Mouse (Mus musculus): ENCODE measurements around the gene Pex1. TPM values are rescaled to one million over a fixed set of nuclear protein-coding genes. Genes with fewer than 3 reads are reported as not detected.
"Not testable (repeated sequence)": the region's sequence is repeated elsewhere in the genome, so short reads cannot be mapped to it uniquely, and the experiment has no call there.

Gene Pex1
- polyA plus RNA-seq, 1 experiment from 2014 or later, result 22.4 TPM

DNA sequence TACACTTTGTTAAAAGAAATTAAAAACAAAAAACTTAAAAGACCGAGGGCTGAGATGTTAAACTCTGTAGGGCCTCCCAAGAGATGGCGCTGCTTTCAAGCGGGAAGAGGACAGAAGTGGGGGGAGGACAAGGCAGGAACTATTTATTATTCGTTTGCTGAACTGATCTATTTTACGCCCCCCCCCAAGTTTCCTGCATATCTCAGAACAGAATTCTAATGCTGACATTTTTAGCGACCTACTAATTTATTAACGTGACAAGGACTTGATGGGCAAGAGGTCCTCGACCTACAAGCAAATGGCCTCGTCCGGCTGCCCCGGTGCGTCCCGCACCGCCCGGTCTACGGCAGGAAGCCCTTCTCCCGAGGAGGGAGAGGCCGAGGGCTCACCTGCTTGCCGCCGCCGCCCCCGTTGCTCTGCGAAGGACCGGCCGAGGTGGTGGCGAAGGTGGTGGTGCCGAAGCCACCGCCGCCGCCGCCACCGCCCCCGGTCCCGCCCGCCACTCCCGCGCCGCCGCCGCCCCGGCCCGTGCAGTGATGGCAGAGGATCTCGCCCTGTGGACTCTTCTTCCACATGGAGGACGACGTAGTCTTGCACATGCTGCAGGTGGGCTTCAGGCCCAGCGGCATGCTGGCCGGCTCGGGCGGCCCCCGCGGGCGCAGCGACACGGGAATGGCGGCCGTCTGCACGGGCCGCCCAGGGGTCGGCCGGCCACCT, 51.3 kb downstream of the Pex1 start:
- Histone ChIP-seq H3K27ac (peak overlapping the region; percentile 93), H3K4me3 (replicated peaks) (peak overlapping the region; percentile 97), H3K27me3 (no peaks in the 10 kb centered on the region), H3K4me2 (peak overlapping the region; percentile 63), H3K4me1 (peaks cover 10% of the 10 kb centered on the region), H3K9ac (peak overlapping the region; percentile 89), H3K36me3 (replicated peaks) (peaks cover 22% of the 10 kb centered on the region), H3K9me3 (no peaks in the 10 kb centered on the region)
- peak; percentile 76 for ATAC-seq (ENCODE audit: low FRiP score)
- under 1% methylated on average over 60 of the region's 60 CpGs for WGBS

DNA sequence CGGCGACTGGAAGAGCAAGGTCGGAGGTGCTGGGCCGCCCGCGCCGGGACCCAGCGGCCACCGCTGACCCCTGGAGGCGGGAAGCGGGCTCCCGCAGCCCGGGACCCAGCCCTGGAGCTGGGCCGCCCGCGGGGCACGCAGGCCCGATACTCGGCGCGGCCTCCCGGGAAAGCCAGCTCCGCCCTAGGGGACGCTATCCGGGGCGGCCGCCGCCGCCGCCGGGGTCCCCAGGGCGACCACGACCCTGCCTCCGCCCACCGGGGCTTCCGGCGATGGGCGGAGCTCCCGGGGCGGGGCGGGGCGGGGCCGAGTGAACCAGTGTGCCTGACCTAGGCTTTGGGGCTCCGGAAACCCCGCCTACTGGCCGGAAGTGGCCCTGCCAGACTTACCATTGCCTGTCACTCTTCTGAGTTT, 51.8 kb downstream of the Pex1 start:
- Histone ChIP-seq H3K9me3 (no peaks in the 10 kb centered on the region), H3K27ac (peak overlapping the region; percentile 93), H3K4me1 (peaks cover 10% of the 10 kb centered on the region), H3K27me3 (no peaks in the 10 kb centered on the region), H3K9ac (peak overlapping the region; percentile 89), H3K4me2 (peak overlapping the region; percentile 63), H3K36me3 (replicated peaks) (peaks cover 16% of the 10 kb centered on the region), H3K4me3 (replicated peaks) (peak overlapping the region; percentile 97)
- peak; percentile 97 for ATAC-seq (ENCODE audit: low FRiP score)
- 0% methylated on average over 42 of the region's 46 CpGs for WGBS

DNA sequence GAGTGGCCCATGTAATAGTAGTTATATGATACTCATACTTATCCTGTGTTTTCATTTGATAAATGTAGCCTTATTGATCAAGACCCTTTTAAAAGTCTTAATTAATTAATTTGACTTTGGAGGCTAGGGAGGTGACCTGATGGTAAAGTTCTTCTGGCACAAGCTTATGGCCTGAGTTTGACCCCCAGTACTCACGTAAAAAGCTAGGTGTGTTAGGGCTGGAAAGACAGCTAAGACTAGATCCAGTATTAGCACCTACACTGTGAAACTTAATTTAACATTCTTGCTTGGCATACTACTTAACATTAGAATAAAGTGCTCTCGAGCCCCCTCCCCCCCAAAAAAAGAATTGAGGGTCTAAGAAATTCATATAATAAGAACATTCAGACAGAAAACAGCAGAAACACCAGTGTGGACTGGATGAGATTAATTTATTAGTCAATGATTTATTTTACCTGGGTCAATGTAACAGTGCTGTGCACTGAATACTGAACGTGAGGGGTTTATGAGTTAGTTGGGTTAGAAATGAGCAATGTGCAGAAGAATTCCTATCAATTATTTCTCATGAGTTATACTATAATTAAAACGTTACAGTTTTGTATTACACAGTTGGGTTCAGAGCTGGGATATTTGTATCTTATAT, 52.5 kb downstream of the Pex1 start:
- Histone ChIP-seq H3K27me3 (no peaks in the 10 kb centered on the region), H3K27ac (no peak overlapping the region), H3K9me3 (no peaks in the 10 kb centered on the region), H3K4me1 (peaks cover 10% of the 10 kb centered on the region), H3K4me2 (peak overlapping the region; percentile 63), H3K4me3 (replicated peaks) (peak overlapping the region; percentile 97), H3K9ac (no peak overlapping the region), H3K36me3 (replicated peaks) (peaks cover 12% of the 10 kb centered on the region)
- 55% methylated on average over 4 of the region's 4 CpGs for WGBS
- peak; percentile 50; the same call in 1 of the 2 replicates for ATAC-seq (ENCODE audit: low FRiP score)

- Histone ChIP-seq H3K36me3 (replicated peaks) (peaks cover 9% of the 10 kb centered on the region), H3K27ac (no peak overlapping the region), H3K4me3 (replicated peaks) (no peak overlapping the region), H3K4me1 (peaks cover 10% of the 10 kb centered on the region), H3K4me2 (no peak overlapping the region), H3K9me3 (no peaks in the 10 kb centered on the region), H3K27me3 (no peaks in the 10 kb centered on the region), H3K9ac (no peak overlapping the region)
- ATAC-seq (ENCODE audit: low FRiP score), result no peak
- 76% methylated on average over 4 of the region's 4 CpGs for WGBS
Observed at GRCm38 (mm10) chr5:3648849-3649210, 53.0 kb downstream of the Pex1 start.

- ATAC-seq (ENCODE audit: low FRiP score), result no peak
- H3K27ac ChIP-seq, result no peak within 1 kb of the TSS
- 66% methylated on average over 6 of the region's 6 CpGs for WGBS
Observed at GRCm38 (mm10) chr5:3650881-3651280, 55.0 kb downstream of the Pex1 start, which contains the start of gene Tmbim7. Gene Tmbim7, plus strand, starts transcription at chr5:3651181.

DNA sequence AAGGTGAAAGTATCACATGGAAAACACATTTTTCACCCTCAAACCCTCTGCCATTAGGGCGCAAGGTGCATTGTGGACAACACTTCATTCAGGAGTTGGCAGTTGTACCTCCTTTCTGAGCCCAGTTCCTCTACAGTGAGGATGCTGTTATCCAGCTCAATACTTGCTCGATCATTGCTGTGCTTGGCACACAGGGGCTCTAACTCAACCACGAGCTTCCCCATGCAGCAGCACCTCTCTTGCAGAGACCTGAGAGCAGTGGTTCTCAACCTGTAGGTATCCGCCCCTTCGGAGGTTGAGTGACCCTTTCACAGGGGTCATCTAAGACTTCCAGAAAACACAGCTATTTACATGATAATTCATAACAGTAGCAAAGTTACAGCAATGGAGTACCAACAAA, 55.8 kb downstream of the Pex1 start:
- WGBS, result 84% methylated on average over 5 of the region's 5 CpGs
- Histone ChIP-seq H3K27me3 (no peaks in the 10 kb centered on the region), H3K9ac (no peak overlapping the region), H3K36me3 (replicated peaks) (no peaks in the 10 kb centered on the region), H3K4me3 (replicated peaks) (no peak overlapping the region), H3K4me1 (peaks cover 1% of the 10 kb centered on the region), H3K4me2 (no peak overlapping the region), H3K9me3 (no peaks in the 10 kb centered on the region), H3K27ac (no peak overlapping the region)
- ATAC-seq (ENCODE audit: low FRiP score), result no peak

More at GRCm38 (mm10) chr5:3650881-3651280, 55.0 kb downstream of the Pex1 start, which contains the start of gene Tmbim7:
- H3K9ac ChIP-seq, result no peak within 1 kb of the TSS
- H3K4me3 ChIP-seq (replicated peaks), result no peak within 1 kb of the TSS
- no peaks in the 10 kb centered on the region for H3K9me3 ChIP-seq
- H3K4me1 ChIP-seq, result peaks cover 4% of the 10 kb centered on the region
- H3K36me3 ChIP-seq (replicated peaks), result no peaks in the 10 kb centered on the region
- no peak within 1 kb of the TSS for H3K4me2 ChIP-seq
- no peaks in the 10 kb centered on the region for H3K27me3 ChIP-seq

GRCm38 (mm10) chr5:3652903-3653575, 57.2 kb downstream of the Pex1 start:
- not testable (repeated sequence) for H3K36me3 ChIP-seq (replicated peaks); H3K4me3 ChIP-seq (replicated peaks); H3K9me3 ChIP-seq; H3K27me3 ChIP-seq; ATAC-seq (ENCODE audit: low FRiP score); H3K27ac ChIP-seq; H3K4me1 ChIP-seq; H3K4me2 ChIP-seq; H3K9ac ChIP-seq
- WGBS, result 94% methylated on average over 17 of the region's 25 CpGs

- no peak overlapping the region for H3K9ac ChIP-seq
- H3K4me3 ChIP-seq (replicated peaks), result no peak overlapping the region
- no peak overlapping the region for H3K27ac ChIP-seq
- ATAC-seq (ENCODE audit: low FRiP score), result no peak
- H3K27me3 ChIP-seq, result no peaks in the 10 kb centered on the region
- no peaks in the 10 kb centered on the region for H3K4me1 ChIP-seq
- no peak overlapping the region for H3K4me2 ChIP-seq
- H3K9me3 ChIP-seq, result no peaks in the 10 kb centered on the region
- 88% methylated on average over 4 of the region's 4 CpGs for WGBS
- H3K36me3 ChIP-seq (replicated peaks), result no peaks in the 10 kb centered on the region
Observed at GRCm38 (mm10) chr5:3653801-3654200, 57.9 kb downstream of the Pex1 start.

DNA sequence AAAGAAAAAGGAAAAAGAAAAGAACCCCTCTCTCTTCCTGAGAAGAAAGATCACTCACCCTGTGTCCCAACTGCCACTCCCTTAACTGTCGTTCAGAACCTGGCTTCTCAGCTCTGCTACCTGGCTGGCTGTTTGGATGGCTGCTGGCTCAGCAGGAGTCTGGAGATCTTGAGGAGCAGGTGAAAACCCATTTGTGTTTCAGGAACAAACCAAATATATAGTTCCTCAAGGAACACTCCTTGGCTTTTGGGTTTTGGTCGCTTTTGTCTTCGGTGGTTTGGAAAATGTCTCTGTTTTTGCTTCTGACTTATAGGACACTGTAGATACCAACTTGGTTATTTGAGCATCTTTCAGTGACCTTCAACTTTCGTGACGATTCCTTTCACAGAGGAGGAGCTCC, 61.2 kb downstream of the Pex1 start, which contains the start of gene Gatad1:
Gene Gatad1 (minus strand): TSS at position 101 of the 400 bp plus-strand sequence.
- H3K36me3 ChIP-seq (replicated peaks), result no peaks in the 10 kb centered on the region
- no peak within 1 kb of the TSS for H3K27ac ChIP-seq
- no peak within 1 kb of the TSS for H3K4me2 ChIP-seq
- H3K9ac ChIP-seq, result no peak within 1 kb of the TSS
- 77% methylated on average over 5 of the region's 5 CpGs for WGBS
- no peaks in the 10 kb centered on the region for H3K27me3 ChIP-seq
- H3K4me1 ChIP-seq, result no peaks in the 10 kb centered on the region
- H3K4me3 ChIP-seq (replicated peaks), result no peak within 1 kb of the TSS
- no peak for ATAC-seq (ENCODE audit: low FRiP score)
- no peaks in the 10 kb centered on the region for H3K9me3 ChIP-seq

DNA sequence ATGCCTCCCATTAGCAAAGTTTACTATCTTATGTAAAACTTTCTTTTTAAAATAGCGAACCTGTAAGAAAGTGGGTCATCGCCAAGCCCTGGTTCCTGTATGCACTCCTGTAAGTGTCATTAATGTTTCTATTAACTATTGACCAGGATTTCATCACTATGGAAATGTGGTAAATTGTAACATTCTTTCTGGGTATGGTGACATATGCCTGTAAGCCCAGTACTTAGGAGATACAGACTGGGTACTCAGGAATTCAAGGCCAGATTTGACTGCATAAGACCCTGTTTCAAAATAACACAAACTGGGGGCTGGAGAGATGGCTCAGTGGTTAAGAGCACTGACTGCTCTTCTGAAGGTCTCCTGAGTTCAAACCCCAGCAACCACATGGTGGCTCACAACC, 69.4 kb downstream of the Pex1 start:
- no peak overlapping the region for H3K4me2 ChIP-seq
- no peak overlapping the region for H3K27ac ChIP-seq
- no peaks in the 10 kb centered on the region for H3K27me3 ChIP-seq
- H3K9ac ChIP-seq, result no peak overlapping the region
- no peaks in the 10 kb centered on the region for H3K9me3 ChIP-seq
- H3K4me1 ChIP-seq, result no peaks in the 10 kb centered on the region
- no peak for ATAC-seq (ENCODE audit: low FRiP score)
- no peaks in the 10 kb centered on the region for H3K36me3 ChIP-seq (replicated peaks)
- 100% methylated on average over 2 of the region's 2 CpGs for WGBS
- H3K4me3 ChIP-seq (replicated peaks), result no peak overlapping the region

GRCm38 (mm10) chr5:3666585-3666984, 70.7 kb downstream of the Pex1 start:
- Histone ChIP-seq H3K4me1 (no peaks in the 10 kb centered on the region), H3K27me3 (no peaks in the 10 kb centered on the region), H3K9me3 (no peaks in the 10 kb centered on the region), H3K4me2 (no peak overlapping the region), H3K4me3 (replicated peaks) (no peak overlapping the region), H3K27ac (no peak overlapping the region), H3K9ac (no peak overlapping the region), H3K36me3 (replicated peaks) (no peaks in the 10 kb centered on the region)
- ATAC-seq (ENCODE audit: low FRiP score), result no peak
- WGBS, result 93% methylated on average over 12 of the region's 12 CpGs

DNA sequence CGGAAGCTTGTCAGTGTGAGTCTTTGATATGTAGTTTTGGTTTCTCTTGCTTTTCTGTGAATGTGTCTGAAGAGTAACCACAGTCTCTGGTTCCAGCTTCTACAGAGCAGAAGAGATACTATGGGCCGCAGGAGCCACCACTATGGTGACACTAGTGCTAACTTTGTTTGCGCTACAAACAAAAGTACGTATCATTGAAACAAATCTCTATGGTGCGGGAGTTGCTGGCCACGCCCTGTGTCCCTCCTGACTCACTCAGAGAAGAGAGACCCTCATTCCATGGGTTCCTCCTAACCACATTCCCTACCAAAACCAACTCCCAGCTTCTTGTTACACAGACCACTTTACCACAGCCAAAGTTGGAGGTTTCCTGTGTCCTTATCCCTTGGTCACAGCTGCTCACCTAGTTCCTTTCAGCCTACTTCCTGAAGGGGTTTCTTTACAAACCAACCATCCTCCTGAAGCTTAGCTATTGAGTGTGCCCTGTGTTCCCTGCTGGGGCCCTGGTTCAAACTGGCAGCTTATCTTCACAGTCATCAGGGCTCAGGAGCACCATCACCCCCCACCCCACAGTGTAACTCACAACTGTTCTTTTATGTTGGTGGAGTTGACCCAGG, 74.2 kb downstream of the Pex1 start:
- ATAC-seq (ENCODE audit: low FRiP score), result no peak
- Histone ChIP-seq H3K4me3 (replicated peaks) (no peak overlapping the region), H3K27ac (no peak overlapping the region), H3K9me3 (no peaks in the 10 kb centered on the region), H3K4me1 (no peaks in the 10 kb centered on the region), H3K36me3 (replicated peaks) (no peaks in the 10 kb centered on the region), H3K9ac (no peak overlapping the region), H3K4me2 (no peak overlapping the region), H3K27me3 (no peaks in the 10 kb centered on the region)
- 97% methylated on average over 6 of the region's 6 CpGs for WGBS

Data from forebrain, embryonic 12.5 days (tissue).